Mouse (Mus musculus) testis, adult 2 months (tissue): ENCODE data around the gene Nmrk1. TPM values are rescaled to one million over a fixed set of nuclear protein-coding genes. Genes with fewer than 3 reads are reported as not detected.

Experiments used
- H3K27ac ChIP-seq: fragments of 200-500 bp; 2 replicates; pipeline ENCODE4 v1.5.1; 2012; ENCODE audit warnings: low read depth, low read length; ENCODE audit not compliant: control insufficient read depth, insufficient read depth
- H3K27me3 ChIP-seq: fragments of 200-500 bp; 2 replicates; pipeline ENCODE4 v1.6.1; 2012; ENCODE audit warnings: mild to moderate bottlenecking, low read length, moderate library complexity; ENCODE audit not compliant: control insufficient read depth, insufficient read depth
- H3K36me3 ChIP-seq: fragments of 200-500 bp; 2 replicates; pipeline ENCODE4 v1.6.1; 2012; ENCODE audit warnings: mild to moderate bottlenecking, low read length; ENCODE audit not compliant: control insufficient read depth, insufficient read depth
- H3K4me1 ChIP-seq: fragments of 200-500 bp; 2 replicates; pipeline ENCODE4 v1.6.1; 2012; ENCODE audit warnings: low read length; ENCODE audit not compliant: control insufficient read depth, insufficient read depth
- H3K4me3 ChIP-seq: fragments of 200-500 bp; 2 replicates; pipeline ENCODE4 v1.5.1; 2012; ENCODE audit warnings: low read depth, mild to moderate bottlenecking, low read length, moderate library complexity, mixed read lengths; ENCODE audit not compliant: control insufficient read depth
- CTCF ChIP-seq: fragments of 200-500 bp; IDR thresholded peaks from 2 replicates; pipeline ENCODE4 v1.5.1; 2012; ENCODE audit warnings: low read depth, mild to moderate bottlenecking, inconsistent platforms, low read length, moderate library complexity; ENCODE audit not compliant: control insufficient read depth, insufficient read depth, insufficient replicate concordance
- POLR2A ChIP-seq: fragments of 200-500 bp; IDR thresholded peaks from 2 replicates; pipeline ENCODE4 v1.6.1; 2012; ENCODE audit warnings: low read depth, mild to moderate bottlenecking, inconsistent platforms, low read length, moderate library complexity; ENCODE audit not compliant: control insufficient read depth
- polyA plus RNA-seq: library from polyadenylated mRNA; depleted of rRNA; stranded (reverse); fragments of >200 nt; gene quantifications from 2 replicates; pipeline ENCODE4 v1.2.3, GENCODE M21; 2012

Gene Nmrk1
- polyA plus RNA-seq, 1 experiment: 7.6 TPM

DNA sequence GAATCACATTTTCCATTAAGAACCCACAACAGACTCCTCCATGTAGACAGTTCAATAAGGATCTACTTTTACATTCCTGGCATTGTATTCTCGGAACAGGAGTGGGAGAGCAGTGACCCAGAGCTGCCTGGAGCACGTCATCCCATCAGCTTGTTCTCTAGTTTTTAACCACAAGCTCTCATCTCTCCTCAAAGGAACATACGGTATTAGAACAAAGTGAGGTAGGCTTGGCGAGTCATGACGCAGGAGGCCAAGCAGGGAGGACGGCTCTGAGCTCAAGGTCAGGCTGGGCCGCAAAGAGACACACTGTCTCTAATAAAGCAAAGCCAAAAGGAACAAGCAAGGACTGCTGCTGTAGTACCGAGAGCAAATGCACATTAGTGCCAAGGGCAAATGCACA is 32.7 kb upstream of the Nmrk1 start:
- no peaks in the 10 kb centered on the region for H3K36me3 ChIP-seq
- H3K4me1 ChIP-seq: no peaks in the 10 kb centered on the region
- no peak for TF ChIP-seq POLR2A
- no peak for TF ChIP-seq CTCF
- no peak overlapping the region for H3K27ac ChIP-seq
- no peaks in the 10 kb centered on the region for H3K27me3 ChIP-seq
- H3K4me3 ChIP-seq: no peak overlapping the region

DNA sequence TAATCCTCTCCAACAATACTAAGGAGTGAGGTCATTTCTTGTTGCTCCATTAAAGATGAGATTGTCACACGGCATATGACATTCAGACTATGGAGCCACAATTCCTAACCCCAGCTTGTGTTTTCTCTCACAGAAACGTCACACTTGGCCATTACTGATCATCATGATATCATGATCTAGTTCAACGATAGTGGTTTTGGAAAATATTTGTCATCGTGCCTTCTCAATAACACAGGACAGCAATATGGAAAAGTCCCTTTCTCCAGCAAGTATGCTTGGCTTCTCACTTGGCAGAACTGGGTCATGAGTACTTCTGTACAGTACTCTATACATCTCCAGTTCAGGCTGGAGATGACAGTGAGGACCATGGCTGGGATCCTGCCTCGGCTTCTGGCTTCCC is 32.1 kb upstream of the Nmrk1 start:
- Histone ChIP-seq H3K4me1 (no peaks in the 10 kb centered on the region), H3K4me3 (no peak overlapping the region), H3K27me3 (no peaks in the 10 kb centered on the region), H3K27ac (no peak overlapping the region), H3K36me3 (no peaks in the 10 kb centered on the region)
- no peak for TF ChIP-seq POLR2A
- TF ChIP-seq CTCF: no peak

DNA sequence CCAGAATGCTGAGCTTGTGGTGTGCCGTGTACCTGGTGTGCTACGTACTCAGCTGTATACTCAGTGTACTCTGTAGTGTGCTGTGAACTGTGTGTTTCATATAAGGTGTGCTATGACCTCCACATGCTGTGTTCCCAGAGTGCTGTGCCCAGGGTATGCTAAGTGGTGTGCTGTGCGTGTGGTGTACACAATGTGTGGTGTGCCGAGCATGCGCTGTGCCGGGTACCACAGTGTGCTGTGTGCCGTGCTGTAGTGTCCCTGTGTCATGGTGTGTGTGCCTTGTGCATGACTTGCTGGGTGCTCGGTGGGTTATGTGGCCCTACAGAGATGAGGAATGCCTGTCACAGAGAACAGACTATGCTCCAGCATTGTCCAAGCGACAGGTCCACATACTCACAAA is 31.1 kb upstream of the Nmrk1 start:
- Histone ChIP-seq H3K4me3 (no peak overlapping the region), H3K36me3 (no peaks in the 10 kb centered on the region), H3K27ac (no peak overlapping the region), H3K27me3 (no peaks in the 10 kb centered on the region), H3K4me1 (no peaks in the 10 kb centered on the region)
- TF ChIP-seq POLR2A (no peak), CTCF (no peak)

DNA sequence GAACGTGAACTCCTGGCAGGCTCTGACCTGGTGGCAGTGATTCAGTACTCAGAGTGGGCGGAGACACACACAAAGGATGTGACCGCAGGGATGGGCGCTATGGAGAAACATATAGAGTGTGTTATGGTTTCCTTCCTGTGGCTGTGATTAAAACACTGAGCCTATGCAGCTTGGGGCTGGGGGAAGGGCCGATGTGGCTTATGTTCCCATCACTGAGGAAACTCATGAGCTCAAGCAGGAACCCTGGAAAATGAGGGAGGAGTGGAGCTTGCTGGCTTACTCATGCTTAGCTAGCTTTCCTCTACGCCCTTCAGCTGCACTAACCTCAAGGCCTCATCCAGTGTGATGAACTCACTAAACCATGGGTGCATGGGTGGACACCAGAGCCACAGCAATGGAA is 28.7 kb upstream of the Nmrk1 start:
- H3K36me3 ChIP-seq: no peaks in the 10 kb centered on the region

DNA sequence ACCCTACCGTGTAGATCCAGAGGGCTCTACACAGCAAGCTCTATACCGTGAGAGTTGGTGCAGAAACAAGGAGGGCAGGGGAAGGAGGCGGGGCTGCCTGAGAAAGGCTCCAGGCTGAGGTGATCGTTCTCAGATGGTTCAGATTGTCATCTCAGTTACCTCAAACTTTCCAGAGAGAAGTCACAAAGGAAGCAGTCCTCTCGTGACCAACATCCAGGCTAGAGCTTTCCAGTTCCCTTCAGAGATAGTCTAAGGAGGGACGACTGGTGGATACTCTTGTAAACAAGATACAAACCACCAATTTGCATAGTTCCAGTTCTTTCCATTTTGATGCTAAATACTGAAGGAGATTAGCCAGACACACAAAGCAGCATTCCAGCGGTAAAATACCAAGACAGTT is 23.8 kb upstream of the Nmrk1 start:
- no peaks in the 10 kb centered on the region for H3K36me3 ChIP-seq
- no peak overlapping the region for H3K4me3 ChIP-seq
- TF ChIP-seq CTCF (no peak), POLR2A (no peak)
- H3K27ac ChIP-seq: no peak overlapping the region
- no peaks in the 10 kb centered on the region for H3K4me1 ChIP-seq
- H3K27me3 ChIP-seq: no peaks in the 10 kb centered on the region

More for the DNA sequence above, 28.7 kb upstream of the Nmrk1 start:
- H3K4me3 ChIP-seq: no peak overlapping the region
- TF ChIP-seq CTCF (no peak), POLR2A (no peak)
- H3K27me3 ChIP-seq: no peaks in the 10 kb centered on the region
- no peak overlapping the region for H3K27ac ChIP-seq
- H3K4me1 ChIP-seq: no peaks in the 10 kb centered on the region

DNA sequence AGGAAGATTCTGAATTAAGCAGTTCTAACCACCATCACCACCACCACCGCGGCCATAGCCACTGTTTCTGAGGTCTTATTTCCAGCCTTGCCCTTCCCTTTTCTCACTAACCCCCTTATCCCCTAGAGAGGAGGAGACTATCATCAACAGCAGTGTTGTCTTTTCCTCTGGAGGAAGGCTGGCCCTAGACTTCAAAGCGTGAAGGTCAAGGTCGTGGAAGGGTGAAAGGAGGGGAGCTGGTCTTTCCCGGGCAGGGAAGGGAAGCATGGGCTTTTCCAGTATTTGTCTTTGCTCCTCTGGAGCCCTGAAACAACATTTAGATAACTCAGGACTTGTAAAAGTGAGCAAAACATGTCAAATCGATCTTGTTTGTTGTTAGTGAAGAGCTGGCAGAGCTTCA is 22.8 kb upstream of the Nmrk1 start:
- H3K27ac ChIP-seq: no peak overlapping the region
- no peaks in the 10 kb centered on the region for H3K36me3 ChIP-seq
- H3K4me1 ChIP-seq: no peaks in the 10 kb centered on the region
- H3K27me3 ChIP-seq: no peaks in the 10 kb centered on the region
- H3K4me3 ChIP-seq: no peak overlapping the region
- TF ChIP-seq CTCF (no peak), POLR2A (no peak)

DNA sequence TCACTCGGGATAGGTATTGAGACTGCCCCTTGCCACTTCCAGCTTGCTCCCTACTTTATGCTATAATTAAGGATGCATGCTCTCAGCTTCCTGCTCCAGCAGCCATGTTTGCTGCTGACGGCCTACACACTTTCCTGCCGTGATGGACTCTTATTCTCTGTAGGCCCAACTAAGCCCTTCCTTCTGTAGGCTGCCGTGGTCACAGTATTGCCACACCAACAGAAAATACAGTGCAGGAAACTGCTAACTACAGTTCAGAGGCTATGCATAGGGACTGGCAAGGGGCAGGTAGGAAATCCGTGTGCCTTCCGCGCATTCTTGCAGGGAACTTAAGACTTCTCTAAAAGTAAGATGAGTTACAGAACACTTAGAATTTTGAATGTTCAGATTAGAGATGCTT is 17.4 kb upstream of the Nmrk1 start:
- TF ChIP-seq CTCF: no peak
- Histone ChIP-seq H3K27ac (no peak overlapping the region), H3K36me3 (no peaks in the 10 kb centered on the region)

DNA sequence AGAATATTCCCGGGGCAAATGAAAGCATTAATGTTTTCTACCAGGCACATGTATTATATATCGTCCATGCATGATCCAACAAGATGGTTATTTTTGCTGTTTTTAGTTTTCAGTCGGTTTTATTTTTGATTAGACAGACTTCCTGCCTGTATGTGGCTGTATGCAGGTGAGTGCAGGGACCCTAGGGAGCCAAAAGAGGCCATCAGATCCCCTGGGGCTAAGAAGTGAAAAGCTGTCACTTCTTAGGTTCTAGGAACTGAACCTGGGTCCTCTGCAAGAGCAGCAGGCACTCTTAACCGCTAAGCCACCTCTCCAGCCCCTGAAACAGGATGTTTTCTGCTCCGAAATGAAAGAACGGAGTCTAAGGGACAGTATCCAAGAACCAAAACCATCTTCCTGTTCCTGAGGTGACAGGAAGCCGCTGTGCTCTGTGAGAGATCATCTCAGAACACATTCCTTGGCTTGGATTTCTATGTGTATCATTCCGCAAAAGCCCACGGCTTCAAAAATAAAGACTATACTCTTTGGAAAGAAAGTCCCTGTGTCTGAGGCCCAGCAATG is 16.0 kb upstream of the Nmrk1 start:
- Histone ChIP-seq H3K36me3 (no peaks in the 10 kb centered on the region), H3K27me3 (no peaks in the 10 kb centered on the region), H3K4me1 (no peaks in the 10 kb centered on the region), H3K4me3 (no peak overlapping the region), H3K27ac (peak overlapping the region; percentile 36; the same call in 1 of the 2 replicates)
- TF ChIP-seq CTCF (no peak), POLR2A (no peak)

More for the DNA sequence above, 17.4 kb upstream of the Nmrk1 start:
- Histone ChIP-seq H3K27me3 (no peaks in the 10 kb centered on the region), H3K4me1 (no peaks in the 10 kb centered on the region), H3K4me3 (no peak overlapping the region)
